Mouse (Mus musculus) intestine, postnatal 0 days (tissue): ENCODE measurements around the gene Prnp. TPM values are rescaled to one million over a fixed set of nuclear protein-coding genes. Genes with fewer than 3 reads are reported as not detected.

Source experiments
- ATAC-seq: fragments of 200-750 bp; cut with Nextera tagmentation; 2 replicates; pipeline ENCODE4 v1.8.0; 2017; ENCODE audit warnings: mild to moderate bottlenecking, moderate TSS enrichment, moderate library complexity
- H3K27ac ChIP-seq: fragments of 300-500 bp; sonication (generic); 2 replicates; pipeline ENCODE4 v1.5.1; 2014; ENCODE audit warnings: mild to moderate bottlenecking, low read depth, low read length, moderate library complexity
- H3K27me3 ChIP-seq: fragments of 300-500 bp; sonication (generic); replicated peaks from 2 replicates; pipeline ENCODE4 v1.6.1; 2014; ENCODE audit warnings: low read length, mixed read lengths; ENCODE audit not compliant: control insufficient read depth, insufficient read depth
- H3K36me3 ChIP-seq: fragments of 300-500 bp; sonication (generic); 2 replicates; pipeline ENCODE4 v1.6.1; 2014; ENCODE audit warnings: mild to moderate bottlenecking, moderate library complexity; ENCODE audit not compliant: control insufficient read depth, insufficient read depth
- H3K4me1 ChIP-seq: fragments of 300-500 bp; sonication (generic); replicated peaks from 2 replicates; pipeline ENCODE4 v1.6.1; 2014; ENCODE audit warnings: antibody characterized with exemption, low read length, mixed read lengths; ENCODE audit not compliant: control insufficient read depth, insufficient read depth
- H3K4me2 ChIP-seq: fragments of 300-500 bp; sonication (generic); replicated peaks from 2 replicates; pipeline ENCODE4 v1.6.1; 2014; ENCODE audit warnings: low read depth, mild to moderate bottlenecking, moderate library complexity
- H3K4me3 ChIP-seq: fragments of 300-500 bp; sonication (generic); 2 replicates; pipeline ENCODE4 v1.5.1; 2014; ENCODE audit warnings: low read depth, low read length
- H3K9ac ChIP-seq: fragments of 300-500 bp; sonication (generic); 2 replicates; pipeline ENCODE4 v1.6.1; 2014; ENCODE audit warnings: mild to moderate bottlenecking, low read depth, low read length
- H3K9me3 ChIP-seq: fragments of 300-500 bp; sonication (generic); 2 replicates; pipeline ENCODE4 v1.6.1; 2016; ENCODE audit warnings: mixed run types; ENCODE audit not compliant: control insufficient read depth
- CTCF ChIP-seq: sonication (generic); IDR thresholded peaks from 2 replicates; pipeline ENCODE4 v1.5.1; 2016; ENCODE audit warnings: low read depth, mild to moderate bottlenecking, control low read depth, antibody characterized with exemption, moderate library complexity
- WGBS: fragments of 180-500 bp; shearing (Covaris S2); extraction: QIAGEN DNeasy Blood & Tissue Kit; methylation state at CpG from one replicate; pipeline ENCODE4 v1.1.7; 2014; 5-methylcytosine and 5-hydroxymethylcytosine counted together
- polyA plus RNA-seq: library from polyadenylated mRNA; unstranded; fragments of >200 nt; fragmentation: Nextera tagmentation; extraction: Ambion mirVana; gene quantifications from 2 replicates; pipeline ENCODE4 v1.2.1, GENCODE M21; 2015

Prnp gene
- polyA plus RNA-seq, 1 experiment from 2014 or later = 47.5 TPM

GRCm38 (mm10) chr2:131935390-131936105 lies 25.8 kb downstream of the Prnp start:
- Histone ChIP-seq H3K36me3 (no peaks in the 10 kb centered on the region), H3K4me3 (no peak overlapping the region), H3K4me2 (no peak overlapping the region), H3K9ac (no peak overlapping the region), H3K27ac (no peak overlapping the region), H3K4me1 (no peaks in the 10 kb centered on the region), H3K27me3 (no peaks in the 10 kb centered on the region), H3K9me3 (no peaks in the 10 kb centered on the region)
- 60% methylated on average over 10 of the region's 10 CpGs for WGBS
- TF ChIP-seq CTCF = peak; percentile 71
- peak; percentile 31; the same call in 1 of the 2 replicates for ATAC-seq

GRCm38 (mm10) chr2:131936410-131936809 lies 26.7 kb downstream of the Prnp start:
- no peak overlapping the region for H3K9ac ChIP-seq
- no peaks in the 10 kb centered on the region for H3K36me3 ChIP-seq
- no peak overlapping the region for H3K4me2 ChIP-seq
- H3K27me3 ChIP-seq = no peaks in the 10 kb centered on the region
- H3K4me3 ChIP-seq = no peak overlapping the region
- no peaks in the 10 kb centered on the region for H3K4me1 ChIP-seq
- TF ChIP-seq CTCF = no peak
- no peaks in the 10 kb centered on the region for H3K9me3 ChIP-seq
- ATAC-seq = no peak
- WGBS = 97% methylated on average over 10 of the region's 10 CpGs
- no peak overlapping the region for H3K27ac ChIP-seq

- Histone ChIP-seq H3K9ac (no peak overlapping the region), H3K27ac (no peak overlapping the region), H3K9me3 (no peaks in the 10 kb centered on the region), H3K27me3 (no peaks in the 10 kb centered on the region), H3K4me2 (no peak overlapping the region), H3K4me3 (no peak overlapping the region), H3K4me1 (no peaks in the 10 kb centered on the region), H3K36me3 (no peaks in the 10 kb centered on the region)
- peak; percentile 85 for TF ChIP-seq CTCF
- 44% methylated on average over 8 of the region's 8 CpGs for WGBS
- no peak for ATAC-seq
Measured at GRCm38 (mm10) chr2:131939404-131940111, 29.8 kb downstream of the Prnp start.

GRCm38 (mm10) chr2:131940506-131940905 lies 30.8 kb downstream of the Prnp start:
- TF ChIP-seq CTCF = no peak
- Histone ChIP-seq H3K4me3 (no peak overlapping the region), H3K9ac (no peak overlapping the region), H3K4me2 (no peak overlapping the region), H3K27ac (no peak overlapping the region), H3K9me3 (no peaks in the 10 kb centered on the region), H3K36me3 (no peaks in the 10 kb centered on the region), H3K27me3 (no peaks in the 10 kb centered on the region), H3K4me1 (no peaks in the 10 kb centered on the region)
- no peak for ATAC-seq
- 60% methylated on average over 3 of the region's 3 CpGs for WGBS

- H3K4me3 ChIP-seq = no peak overlapping the region
- whole genome bisulfite sequencing = 76% methylated on average over 6 of the region's 6 CpGs
- no peak overlapping the region for H3K9ac ChIP-seq
- no peaks in the 10 kb centered on the region for H3K27me3 ChIP-seq
- H3K9me3 ChIP-seq = no peaks in the 10 kb centered on the region
- TF ChIP-seq CTCF = no peak
- H3K36me3 ChIP-seq = no peaks in the 10 kb centered on the region
- no peak overlapping the region for H3K4me2 ChIP-seq
- no peaks in the 10 kb centered on the region for H3K4me1 ChIP-seq
- no peak overlapping the region for H3K27ac ChIP-seq
- no peak for ATAC-seq
Measured at GRCm38 (mm10) chr2:131941501-131941900, 31.8 kb downstream of the Prnp start.

- Histone ChIP-seq H3K36me3 (no peaks in the 10 kb centered on the region), H3K4me2 (no peak overlapping the region), H3K9ac (no peak overlapping the region), H3K27ac (no peak overlapping the region), H3K27me3 (no peaks in the 10 kb centered on the region), H3K9me3 (no peaks in the 10 kb centered on the region), H3K4me3 (no peak overlapping the region), H3K4me1 (no peaks in the 10 kb centered on the region)
- no peak for ATAC-seq
- TF ChIP-seq CTCF = no peak
- 19% methylated on average over 1 of the region's 1 CpGs for WGBS
Measured at GRCm38 (mm10) chr2:131944370-131944769, 34.6 kb downstream of the Prnp start.
